8 mouse cellular contexts compared by ENCODE assay signal in the genomic region with DNA sequence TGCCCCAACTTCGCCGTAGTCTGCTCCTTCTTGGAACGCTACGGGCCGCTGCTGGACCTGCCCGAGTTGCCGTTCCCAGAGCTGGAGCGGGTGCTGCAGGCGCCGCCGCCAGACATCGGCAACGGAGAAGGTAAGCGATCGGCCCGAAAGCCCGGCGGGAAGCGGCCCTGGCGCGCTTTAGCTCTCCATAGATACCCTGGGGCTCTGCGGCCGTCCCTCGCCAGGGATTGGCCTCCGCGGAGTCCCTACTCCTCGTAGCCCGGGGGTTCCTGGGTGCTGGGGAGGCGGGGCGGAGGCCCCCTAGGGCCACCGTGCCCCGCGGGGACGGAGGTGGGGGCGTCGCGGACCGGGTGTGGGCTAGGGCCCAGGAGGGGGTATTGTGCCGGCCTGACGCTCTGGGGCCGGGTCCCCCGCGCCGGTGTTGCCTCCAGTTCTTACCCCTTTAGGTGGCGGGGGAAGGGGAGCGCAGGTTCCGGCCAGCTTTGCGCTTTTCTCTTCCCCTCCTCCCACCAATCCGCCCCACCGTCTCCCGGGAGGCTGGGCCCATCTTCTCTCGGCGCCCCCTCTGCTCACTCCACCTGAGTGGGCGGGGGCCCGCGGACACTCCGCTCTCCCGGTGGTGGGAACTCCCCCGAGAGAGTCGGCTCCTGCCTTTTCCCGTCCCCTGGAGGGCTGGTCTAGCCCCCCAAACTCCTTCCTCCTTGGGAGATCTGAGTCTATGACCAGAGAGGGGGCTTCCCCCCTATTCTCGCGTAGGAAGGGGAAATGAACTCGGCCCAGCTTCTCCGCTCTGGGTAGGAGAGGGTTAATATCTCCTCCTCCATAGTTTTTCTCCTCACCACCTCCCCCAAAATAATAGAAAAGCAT. TPM values are rescaled to one million over a fixed set of nuclear protein-coding genes. Genes with fewer than 3 reads are reported as not detected.
DNase-seq lines count a peak whose midpoint lies in the region; ATAC-seq lines count a peak whose summit lies in the region.

No protein-coding gene starts in this region.

- peak; percentile 11; the same call in 1 of the 2 replicates for ATAC-seq in frontal cortex, adult (ENCODE audit: low TSS enrichment)
- ATAC-seq in hematopoietic stem cell, adult 5-6 weeks (replicated peaks in 1 of 2; ENCODE audit: insufficient read depth in 1 of 2, low FRiP score in 2 of 2, low TSS enrichment in 1 of 2, low read depth in 1 of 2, poor library complexity in 2 of 2, severe bottlenecking in 2 of 2): peak; percentile 1 to 6; a peak in 1 of 4 replicates

- DNase-seq in MN1 (ENCODE audit: low spot score): peak; percentile 58
- DNase-seq in cerebellum, adult 11-12 months: peak; percentile 77
- peak; percentile 28 to 58 for DNase-seq in layer of hippocampus, postnatal 25 days (ENCODE audit: extremely low spot score in 1 of 2, low spot score in 1 of 2)
- DNase-seq in lung, postnatal 10 days: peak; percentile 56
- peak; percentile 51 for DNase-seq in ovary, postnatal 36 days (ENCODE audit: low spot score)
- DNase-seq in thymus, postnatal 25 days: peak; percentile 72

RNA-seq across cellular contexts. Expression of gene Rsf1, which starts 0.5 kb away (rescaled TPM):
- 68.5 and 75.8 TPM in 2 replicates for total RNA-seq in hematopoietic stem cell, adult 5-6 weeks (2017)
- 10 to 100 TPM; 38.9 to 48.7 TPM for total RNA-seq in layer of hippocampus, postnatal 25 days (2021)

RNA-seq across cellular contexts. Expression of gene Aamdc, which starts 0.9 kb away (rescaled TPM):
- 49.9 and 80.4 TPM in 2 replicates for total RNA-seq in hematopoietic stem cell, adult 5-6 weeks (2017)
- total RNA-seq in layer of hippocampus, postnatal 25 days (2021): 10 to 100 TPM; 50.1 to 51.7 TPM

Comparison
In these comparisons a context has a peak if more than half of its experiments do, and no peak if none do; other contexts are left out.
1. Peak in every context shown above with its lines: DNase-seq and ATAC-seq.